Mouse (Mus musculus) liver, embryonic 15.5 days (tissue): ENCODE results near the gene Rangap1. TPM values are rescaled to one million over a fixed set of nuclear protein-coding genes. Genes with fewer than 3 reads are reported as not detected.

Experiments used
- ATAC-seq: fragments of 200-750 bp; cut with Nextera tagmentation; 2 replicates; pipeline ENCODE4 v1.8.0; 2017; ENCODE audit warnings: moderate number of reproducible peaks, mild to moderate bottlenecking, moderate library complexity; ENCODE audit not compliant: insufficient read depth
- H3K27ac ChIP-seq: fragments of 300-500 bp; sonication (generic); replicated peaks from 2 replicates; pipeline ENCODE4 v1.5.1; 2015; ENCODE audit warnings: mild to moderate bottlenecking, inconsistent platforms
- H3K27me3 ChIP-seq: fragments of 300-500 bp; sonication (generic); 2 replicates; pipeline ENCODE4 v1.6.1; 2015; ENCODE audit warnings: mild to moderate bottlenecking, inconsistent platforms
- H3K36me3 ChIP-seq: fragments of 300-500 bp; sonication (generic); replicated peaks from 2 replicates; pipeline ENCODE4 v1.6.1; 2015; ENCODE audit warnings: moderate library complexity, mild to moderate bottlenecking, inconsistent platforms
- H3K4me1 ChIP-seq: fragments of 300-500 bp; sonication (generic); replicated peaks from 2 replicates; pipeline ENCODE4 v1.6.1; 2015; ENCODE audit warnings: inconsistent platforms
- H3K4me2 ChIP-seq: fragments of 300-500 bp; sonication (generic); 2 replicates; pipeline ENCODE4 v1.6.1; 2015; ENCODE audit warnings: moderate library complexity, mild to moderate bottlenecking, inconsistent platforms
- H3K4me3 ChIP-seq: fragments of 300-500 bp; sonication (generic); replicated peaks from 2 replicates; pipeline ENCODE4 v1.5.1; 2015; ENCODE audit warnings: mild to moderate bottlenecking, inconsistent platforms
- H3K9ac ChIP-seq: fragments of 300-500 bp; sonication (generic); 2 replicates; pipeline ENCODE4 v1.6.1; 2015; ENCODE audit warnings: moderate library complexity, mild to moderate bottlenecking, inconsistent platforms
- H3K9me3 ChIP-seq: fragments of 300-500 bp; sonication (generic); replicated peaks from 2 replicates; pipeline ENCODE4 v1.6.1; 2016; ENCODE audit warnings: inconsistent platforms
- WGBS: fragments of 180-500 bp; shearing (Covaris S2); methylation state at CpG from one replicate; pipeline ENCODE4 v1.1.7; 2015; ENCODE audit warnings: mixed read lengths; ENCODE audit not compliant: insufficient replicate concordance; 5-methylcytosine and 5-hydroxymethylcytosine counted together
- polyA plus RNA-seq: library from polyadenylated mRNA; unstranded; fragments of >200 nt; fragmentation: Nextera tagmentation; extraction: Ambion mirVana; gene quantifications from 2 replicates; pipeline ENCODE4 v1.2.1, GENCODE M21; 2015

The Rangap1 gene
- polyA plus RNA-seq, 1 experiment from 2014 or later = 71.7 TPM

- H3K27me3 ChIP-seq = no peaks in the 10 kb centered on the region
- H3K4me3 ChIP-seq = no peak overlapping the region
- peaks cover 33% of the 10 kb centered on the region for H3K4me1 ChIP-seq
- 0 out of 2 replicates have a peak, but pooled peaks cover 8% of the 10 kb centered on the region for H3K36me3 ChIP-seq
- 81% methylated on average over 5 of the region's 5 CpGs for WGBS
- 0 out of 2 replicates have a peak overlapping the region, but pooled peaks have one; percentile 4 for H3K9ac ChIP-seq
- ATAC-seq = no peak
- no peak overlapping the region for H3K27ac ChIP-seq
- H3K9me3 ChIP-seq = 0 out of 2 replicates have a peak, but pooled peaks cover 4% of the 10 kb centered on the region
- H3K4me2 ChIP-seq = no peak overlapping the region
Measured at GRCm38 (mm10) chr15:81766439-81766838, 21.1 kb upstream of the Rangap1 start.

GRCm38 (mm10) chr15:81765651-81766050, 20.3 kb upstream of the Rangap1 start:
- Histone ChIP-seq H3K9me3 (0 out of 2 replicates have a peak, but pooled peaks cover 4% of the 10 kb centered on the region), H3K4me2 (no peak overlapping the region), H3K27me3 (no peaks in the 10 kb centered on the region), H3K4me1 (peaks cover 34% of the 10 kb centered on the region), H3K27ac (no peak overlapping the region), H3K9ac (no peak overlapping the region), H3K36me3 (0 out of 2 replicates have a peak, but pooled peaks cover 8% of the 10 kb centered on the region), H3K4me3 (no peak overlapping the region)
- ATAC-seq = no peak
- 39% methylated on average over 9 of the region's 9 CpGs for WGBS

GRCm38 (mm10) chr15:81764573-81764972, 19.2 kb upstream of the Rangap1 start:
- peak overlapping the region; percentile 41; the same call in 1 of the 2 replicates for H3K27ac ChIP-seq
- 0 out of 2 replicates have a peak, but pooled peaks cover 4% of the 10 kb centered on the region for H3K9me3 ChIP-seq
- H3K27me3 ChIP-seq = no peaks in the 10 kb centered on the region
- ATAC-seq = peak; percentile 62
- H3K36me3 ChIP-seq = 0 out of 2 replicates have a peak, but pooled peaks cover 3% of the 10 kb centered on the region
- WGBS = 32% methylated on average over 6 of the region's 6 CpGs
- peak overlapping the region; percentile 21; the same call in 1 of the 2 replicates for H3K4me2 ChIP-seq
- no peak overlapping the region for H3K9ac ChIP-seq
- peaks cover 44% of the 10 kb centered on the region for H3K4me1 ChIP-seq
- no peak overlapping the region for H3K4me3 ChIP-seq

- Histone ChIP-seq H3K36me3 (0 out of 2 replicates have a peak, but pooled peaks cover 3% of the 10 kb centered on the region), H3K9ac (no peak overlapping the region), H3K9me3 (0 out of 2 replicates have a peak, but pooled peaks cover 4% of the 10 kb centered on the region), H3K4me1 (peaks cover 48% of the 10 kb centered on the region), H3K4me2 (no peak overlapping the region), H3K4me3 (no peak overlapping the region), H3K27me3 (no peaks in the 10 kb centered on the region), H3K27ac (no peak overlapping the region)
- 73% methylated on average over 3 of the region's 3 CpGs for WGBS
- ATAC-seq = no peak
Measured at GRCm38 (mm10) chr15:81761959-81762358, 16.6 kb upstream of the Rangap1 start.

- peaks cover 46% of the 10 kb centered on the region for H3K4me1 ChIP-seq
- H3K36me3 ChIP-seq = 0 out of 2 replicates have a peak, but pooled peaks cover 3% of the 10 kb centered on the region
- ATAC-seq = no peak
- no peak overlapping the region for H3K9ac ChIP-seq
- no peaks in the 10 kb centered on the region for H3K27me3 ChIP-seq
- H3K4me2 ChIP-seq = no peak overlapping the region
- no peak overlapping the region for H3K4me3 ChIP-seq
- H3K27ac ChIP-seq = no peak overlapping the region
- WGBS = 81% methylated on average over 7 of the region's 7 CpGs
- H3K9me3 ChIP-seq = 0 out of 2 replicates have a peak, but pooled peaks cover 4% of the 10 kb centered on the region
Measured at GRCm38 (mm10) chr15:81761381-81761780, 16.1 kb upstream of the Rangap1 start.

GRCm38 (mm10) chr15:81760361-81761079, 15.2 kb upstream of the Rangap1 start:
- H3K4me3 ChIP-seq = no peak overlapping the region
- H3K36me3 ChIP-seq = 0 out of 2 replicates have a peak, but pooled peaks cover 9% of the 10 kb centered on the region
- H3K4me2 ChIP-seq = no peak overlapping the region
- H3K27me3 ChIP-seq = no peaks in the 10 kb centered on the region
- H3K27ac ChIP-seq = 0 out of 2 replicates have a peak overlapping the region, but pooled peaks have one; percentile 3
- ATAC-seq = no peak
- 0 out of 2 replicates have a peak, but pooled peaks cover 4% of the 10 kb centered on the region for H3K9me3 ChIP-seq
- peaks cover 38% of the 10 kb centered on the region for H3K4me1 ChIP-seq
- H3K9ac ChIP-seq = no peak overlapping the region
- WGBS = 68% methylated on average over 5 of the region's 5 CpGs

- H3K9me3 ChIP-seq = 0 out of 2 replicates have a peak, but pooled peaks cover 4% of the 10 kb centered on the region
- no peak overlapping the region for H3K4me3 ChIP-seq
- 38% methylated on average over 3 of the region's 3 CpGs for WGBS
- H3K27ac ChIP-seq = peak overlapping the region; percentile 48
- ATAC-seq = peak; percentile 71
- no peaks in the 10 kb centered on the region for H3K27me3 ChIP-seq
- H3K36me3 ChIP-seq = 0 out of 2 replicates have a peak, but pooled peaks cover 9% of the 10 kb centered on the region
- no peak overlapping the region for H3K4me2 ChIP-seq
- no peak overlapping the region for H3K9ac ChIP-seq
- H3K4me1 ChIP-seq = peaks cover 29% of the 10 kb centered on the region
Measured at GRCm38 (mm10) chr15:81759542-81759941, 14.2 kb upstream of the Rangap1 start.

- 0 out of 2 replicates have a peak, but pooled peaks cover 9% of the 10 kb centered on the region for H3K36me3 ChIP-seq
- 79% methylated on average over 5 of the region's 5 CpGs for WGBS
- H3K4me1 ChIP-seq = peaks cover 25% of the 10 kb centered on the region
- no peak for ATAC-seq
- no peaks in the 10 kb centered on the region for H3K27me3 ChIP-seq
- no peak overlapping the region for H3K4me3 ChIP-seq
- no peak overlapping the region for H3K27ac ChIP-seq
- no peak overlapping the region for H3K4me2 ChIP-seq
- H3K9ac ChIP-seq = no peak overlapping the region
- H3K9me3 ChIP-seq = 0 out of 2 replicates have a peak, but pooled peaks cover 4% of the 10 kb centered on the region
Measured at GRCm38 (mm10) chr15:81758701-81759100, 13.4 kb upstream of the Rangap1 start.

GRCm38 (mm10) chr15:81753669-81754068, 8.3 kb upstream of the Rangap1 start:
- peak; percentile 58 for ATAC-seq
- 0 out of 2 replicates have a peak, but pooled peaks cover 5% of the 10 kb centered on the region for H3K36me3 ChIP-seq
- WGBS = 59% methylated on average over 9 of the region's 9 CpGs

GRCm38 (mm10) chr15:81749742-81750141, 4.4 kb upstream of the Rangap1 start:
- 67% methylated on average over 14 of the region's 14 CpGs for WGBS
- no peak overlapping the region for H3K9ac ChIP-seq

More at GRCm38 (mm10) chr15:81753669-81754068, 8.3 kb upstream of the Rangap1 start:
- Histone ChIP-seq H3K4me3 (no peak overlapping the region), H3K27ac (no peak overlapping the region), H3K27me3 (no peaks in the 10 kb centered on the region), H3K4me2 (no peak overlapping the region), H3K9me3 (no peaks in the 10 kb centered on the region), H3K4me1 (peaks cover 23% of the 10 kb centered on the region; the same call in 1 of the 2 replicates), H3K9ac (no peak overlapping the region)

GRCm38 (mm10) chr15:81745601-81746114, 328 bp upstream of the Rangap1 start:
- H3K36me3 ChIP-seq = no peaks in the 10 kb centered on the region
- under 1% methylated on average over 33 of the region's 33 CpGs for WGBS
- H3K27me3 ChIP-seq = peaks cover 15% of the 10 kb centered on the region; the same call in 1 of the 2 replicates
- peak overlapping the region; percentile 85 for H3K4me2 ChIP-seq
- peaks cover 35% of the 10 kb centered on the region for H3K4me1 ChIP-seq
- peak overlapping the region; percentile 67 for H3K9ac ChIP-seq
- no peaks in the 10 kb centered on the region for H3K9me3 ChIP-seq
- peak overlapping the region; percentile 76 for H3K27ac ChIP-seq
- ATAC-seq = peak; percentile 45
- H3K4me3 ChIP-seq = peak overlapping the region; percentile 73

More at GRCm38 (mm10) chr15:81749742-81750141, 4.4 kb upstream of the Rangap1 start:
- Histone ChIP-seq H3K36me3 (no peaks in the 10 kb centered on the region), H3K4me1 (peaks cover 46% of the 10 kb centered on the region), H3K27me3 (peaks cover 6% of the 10 kb centered on the region; the same call in 1 of the 2 replicates), H3K9me3 (no peaks in the 10 kb centered on the region), H3K27ac (no peak overlapping the region), H3K4me3 (no peak overlapping the region), H3K4me2 (no peak overlapping the region)
- ATAC-seq = no peak
